Mouse (Mus musculus): Measurements from ENCODE around the gene Zc3h6.
"Not testable (repeated sequence)": the region's sequence is repeated elsewhere in the genome, so short reads cannot be mapped to it uniquely, and the experiment has no call there.

The Zc3h6 gene

DNA sequence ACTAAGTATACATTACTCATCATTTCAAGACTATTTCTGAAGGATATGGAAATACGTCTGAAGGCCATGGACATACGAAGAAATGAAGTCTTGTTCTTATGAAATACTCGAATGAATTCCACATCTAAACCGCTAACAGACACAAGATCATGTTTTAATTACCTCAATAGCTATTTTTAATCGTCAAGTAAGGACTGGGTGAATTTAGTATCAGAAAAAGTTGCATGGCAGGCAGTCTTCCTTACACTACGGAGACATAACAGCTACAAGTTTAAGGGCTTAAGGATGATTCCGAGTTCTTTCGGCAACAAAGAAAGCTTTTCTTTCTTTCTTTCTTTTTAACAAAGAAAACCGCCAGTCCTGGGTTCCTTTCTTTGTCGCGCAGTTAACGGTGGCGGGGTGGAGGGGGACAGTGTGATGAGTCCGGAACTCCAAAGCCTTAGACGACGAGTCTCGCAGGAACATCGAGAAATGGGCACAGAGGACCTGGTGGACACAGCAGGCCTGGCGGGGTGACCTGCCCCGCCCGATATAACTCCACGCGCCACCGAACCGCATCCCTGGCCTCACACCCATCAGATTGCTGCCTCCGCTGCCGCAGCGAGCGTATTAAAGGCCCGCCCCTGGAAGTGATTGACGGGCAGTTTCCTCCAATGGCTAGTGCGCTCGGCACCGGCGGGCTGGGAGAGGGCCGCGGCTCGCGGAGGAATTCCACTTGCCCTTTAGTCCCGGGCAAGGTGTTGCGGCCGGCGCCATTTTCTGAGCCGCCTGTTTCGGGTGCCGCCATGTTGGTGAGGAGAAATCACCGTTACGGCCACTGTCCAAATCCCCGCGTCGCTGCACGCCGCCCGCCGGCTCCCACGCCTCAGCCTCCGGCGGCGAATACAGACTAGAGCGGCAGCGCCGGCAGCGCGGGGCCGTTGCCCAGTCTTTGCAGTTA lies at the start of gene Zc3h6:
TSS of gene Zc3h6 (plus strand) at position 762 of the 940 bp plus-strand sequence.
- peak; percentile 99 for DNase-seq

GRCm38 (mm10) chr2:128924799-128925198 lies 42.4 kb upstream of the Zc3h6 start:
- no peak for DNase-seq

- DNase-seq, result no peak
These were observed 38.8 kb upstream of the Zc3h6 start for GRCm38 (mm10) chr2:128928446-128928845.

DNA sequence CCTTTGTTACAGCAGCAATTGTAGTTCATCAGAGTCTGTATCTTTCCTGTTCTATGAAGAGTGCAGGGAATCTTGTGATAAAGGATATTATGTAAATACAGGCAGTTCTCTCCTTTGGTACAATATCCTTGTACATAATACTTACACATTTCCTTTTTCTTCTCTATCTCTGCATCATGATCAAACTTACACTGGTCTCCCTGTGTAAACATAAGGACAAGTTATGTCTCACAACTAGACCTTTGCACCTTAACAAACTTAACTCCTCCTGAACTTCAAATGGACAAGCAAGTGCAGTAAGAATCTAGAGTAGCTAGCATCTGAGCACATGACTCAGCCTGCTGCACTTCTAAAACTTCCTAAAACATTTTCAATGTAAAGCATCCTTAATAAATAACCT lies 36.5 kb upstream of the Zc3h6 start:
- no peak for DNase-seq

GRCm38 (mm10) chr2:128936256-128936655 lies 30.9 kb upstream of the Zc3h6 start:
- DNase-seq, result no peak

DNA sequence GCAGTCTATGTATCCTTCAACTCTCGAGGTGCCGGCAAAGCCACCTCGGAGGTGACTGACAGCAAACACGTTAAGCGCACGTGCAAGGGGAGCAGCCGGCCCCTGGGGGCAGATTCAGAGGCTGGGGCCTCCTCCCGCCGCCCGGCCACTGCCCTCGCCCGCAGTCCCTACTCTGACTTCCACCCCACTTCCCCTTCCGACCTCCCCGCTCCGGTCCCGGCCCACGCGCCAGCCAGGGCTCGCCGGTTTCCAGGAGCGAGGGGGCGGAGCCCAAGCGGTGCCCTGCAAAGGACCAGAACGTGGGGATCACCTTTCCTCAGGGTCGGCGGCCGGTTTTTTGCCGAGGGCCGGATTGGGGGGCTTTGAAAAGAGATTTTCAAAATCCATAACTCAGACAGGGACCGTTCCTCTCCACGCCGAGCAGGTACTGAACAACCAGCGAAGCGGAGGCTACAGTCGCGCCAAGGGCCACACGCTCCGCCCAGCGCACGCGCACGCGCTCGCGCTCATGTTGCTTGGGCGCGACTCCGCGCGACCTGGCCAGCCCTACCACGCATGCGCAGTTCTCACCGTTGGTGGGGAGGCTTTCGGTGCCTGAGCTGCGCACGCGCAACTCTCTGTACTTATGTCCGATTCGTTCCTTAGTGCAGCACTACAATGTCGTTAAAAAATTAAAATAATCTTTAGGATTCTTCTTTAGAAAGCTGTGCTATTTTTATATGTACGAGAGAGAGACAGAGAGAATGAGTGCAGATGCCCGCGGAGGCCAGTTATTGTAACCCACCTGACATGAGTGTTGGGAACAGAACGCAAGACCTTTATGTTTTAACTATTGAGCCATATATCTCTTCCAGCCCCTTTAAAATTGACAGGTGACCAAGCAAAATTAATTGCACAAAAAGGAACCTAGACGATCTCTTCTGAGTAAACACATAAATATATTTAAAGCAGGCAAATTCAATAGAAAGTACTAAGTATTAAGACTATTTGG lies 23.4 kb upstream of the Zc3h6 start, which contains the start of gene Zc3h8:
TSS of gene Zc3h8 (minus strand) at position 540 of the 991 bp plus-strand sequence.
- DNase-seq, result peak; percentile 97

DNA sequence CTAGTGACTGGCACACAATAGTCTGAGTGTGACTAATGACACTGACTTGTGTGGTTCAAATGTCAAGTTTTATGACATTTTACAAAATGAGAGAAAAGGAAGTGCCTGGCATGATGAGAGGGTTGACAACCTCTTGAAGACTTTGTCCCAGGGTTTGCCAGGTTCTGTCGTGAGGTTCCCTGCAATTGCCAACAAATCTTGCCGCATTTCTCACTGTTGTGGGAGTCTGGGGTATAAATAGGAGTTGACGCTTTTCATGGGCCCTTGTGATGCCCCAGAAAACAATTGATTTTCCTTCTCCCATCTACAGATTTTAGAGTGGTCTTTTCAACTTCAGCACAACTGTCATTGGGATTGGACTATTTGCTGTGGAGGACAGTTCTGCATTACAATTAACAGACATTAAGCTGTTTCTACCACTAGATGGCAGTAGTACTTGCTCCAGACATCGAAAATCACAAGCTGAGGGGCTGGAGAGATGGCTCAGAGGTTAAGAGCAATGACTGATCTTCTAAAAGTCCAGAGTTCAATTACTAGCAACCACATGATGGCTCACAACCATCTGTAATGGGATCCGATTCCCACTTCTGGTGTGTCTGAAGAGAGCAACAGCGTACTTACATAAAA lies 19.1 kb upstream of the Zc3h6 start:
- DNase-seq, result peak; percentile 51

GRCm38 (mm10) chr2:128954186-128954585 lies 13.0 kb upstream of the Zc3h6 start:
- no peak for DNase-seq

DNA sequence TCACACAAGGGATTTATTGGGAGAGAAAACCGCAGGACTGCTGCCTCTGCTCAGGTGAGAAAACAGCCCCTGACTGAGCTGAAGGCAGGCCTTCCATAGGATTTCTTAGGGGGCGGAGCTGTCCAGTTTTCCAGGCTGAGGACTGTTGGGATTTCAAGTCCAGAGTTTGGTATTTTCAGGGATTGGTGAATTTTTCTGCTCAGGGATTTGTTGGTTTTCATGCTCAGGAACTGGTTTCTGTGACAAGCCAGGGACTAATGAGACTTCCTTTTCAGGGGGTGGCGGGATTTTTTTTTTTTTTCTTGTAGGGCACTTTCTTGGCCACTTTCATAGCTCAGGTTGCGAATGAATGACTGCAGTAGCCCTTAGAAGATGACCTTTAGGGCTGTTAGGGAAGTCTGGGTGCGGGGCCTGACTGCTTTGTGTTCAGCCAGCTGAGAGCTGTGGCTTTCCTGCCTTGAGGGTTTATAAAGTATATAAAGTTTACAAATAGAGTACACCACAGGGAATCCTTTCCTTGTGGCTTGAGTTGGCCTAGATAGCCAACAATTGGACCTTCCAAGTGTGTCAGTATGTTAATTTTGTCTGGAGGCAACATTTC lies 1.6 kb upstream of the Zc3h6 start:
- no peak for DNase-seq

DNA sequence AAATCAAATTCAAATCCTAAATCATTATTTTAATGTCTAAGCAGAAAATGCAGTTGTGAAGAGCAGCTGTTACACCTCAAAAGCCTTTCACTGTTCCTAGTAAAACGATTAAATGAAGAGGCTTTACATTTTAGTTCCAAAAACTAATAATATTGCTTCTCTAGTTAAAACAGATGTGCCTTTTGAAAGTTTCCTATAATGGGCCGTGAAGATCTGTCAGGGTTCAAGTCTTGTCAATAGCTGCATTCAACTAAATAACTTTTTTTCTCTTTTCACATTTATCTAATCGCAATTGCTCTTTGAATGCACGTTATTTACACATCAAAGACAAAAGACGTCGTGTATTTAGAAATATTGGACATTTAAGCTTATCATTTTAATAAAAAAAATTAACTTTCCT lies 966 bp upstream of the Zc3h6 start:
- DNase-seq, result no peak

DNA sequence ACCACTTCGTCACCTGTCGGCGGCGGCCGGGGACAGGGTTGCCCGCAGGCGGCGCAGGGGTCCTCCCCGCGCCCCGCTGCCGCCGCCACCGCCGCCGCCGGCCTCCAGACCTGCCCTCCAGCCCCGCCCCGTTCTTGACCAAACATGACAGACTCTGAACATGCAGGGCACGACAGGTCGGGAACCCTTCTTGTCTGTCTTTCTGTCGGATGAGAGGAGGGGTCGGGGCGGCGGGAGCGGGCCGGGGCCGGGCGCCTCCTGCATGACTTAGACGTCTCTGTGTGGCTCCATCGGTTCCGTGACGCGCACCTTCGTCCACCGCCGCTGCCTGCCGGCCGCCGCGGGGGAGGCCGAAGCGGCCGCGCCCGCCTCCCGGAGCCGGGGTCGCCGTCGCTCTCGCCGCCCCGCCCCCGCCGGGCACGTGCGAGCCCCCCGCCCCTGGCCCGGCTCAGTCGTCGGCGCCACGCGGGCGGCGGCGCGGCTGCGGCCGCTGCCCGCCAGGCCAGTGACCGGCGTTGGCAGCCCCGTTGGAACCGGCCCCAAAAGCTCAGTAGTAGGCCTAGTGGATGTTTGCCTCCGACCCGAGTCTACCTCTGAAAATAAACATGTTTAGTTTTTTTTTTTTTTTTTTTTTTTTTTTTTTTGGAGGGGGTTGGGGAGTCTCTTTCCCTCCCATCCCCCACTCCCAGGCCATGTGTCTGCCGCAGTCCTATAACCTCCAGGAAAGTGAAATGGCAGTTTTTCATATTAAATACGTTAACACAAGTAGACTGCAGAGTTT lies 649 bp downstream of the Zc3h6 start, which contains the start of gene Gm10762:
TSS of gene Gm10762 (minus strand) at position 65 of the 781 bp plus-strand sequence.
- peak; percentile 86 for DNase-seq

DNA sequence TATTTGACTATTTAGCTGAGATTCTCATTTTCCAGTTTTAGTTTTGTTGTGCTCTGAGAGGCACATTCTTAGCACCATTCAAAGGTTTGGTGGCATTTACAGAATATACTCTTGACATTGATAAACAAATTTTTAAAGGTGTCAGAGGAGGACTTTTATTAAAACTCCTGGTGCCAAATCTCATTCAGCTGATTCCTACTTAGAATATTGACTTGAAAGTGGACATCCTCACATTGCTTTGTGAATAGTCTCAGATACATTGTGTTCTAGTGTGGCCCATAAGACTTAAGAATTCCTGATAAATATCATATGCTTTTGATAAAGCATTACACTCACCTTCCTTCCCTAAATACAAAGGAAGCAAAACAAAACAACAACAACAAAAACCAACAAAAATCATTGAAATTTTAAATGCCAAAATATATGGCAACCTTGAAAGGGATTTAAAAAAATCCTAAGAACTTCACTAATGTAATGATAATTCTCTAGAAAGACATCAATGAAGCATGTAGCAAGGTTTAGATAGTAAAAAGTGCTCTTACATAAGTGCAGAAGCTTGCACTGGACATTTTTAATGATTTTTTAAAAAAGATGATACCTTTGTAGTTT lies 1.4 kb downstream of the Zc3h6 start:
- DNase-seq, result no peak

- no peak for DNase-seq
These were observed 5.1 kb downstream of the Zc3h6 start for GRCm38 (mm10) chr2:128972301-128972700.

DNA sequence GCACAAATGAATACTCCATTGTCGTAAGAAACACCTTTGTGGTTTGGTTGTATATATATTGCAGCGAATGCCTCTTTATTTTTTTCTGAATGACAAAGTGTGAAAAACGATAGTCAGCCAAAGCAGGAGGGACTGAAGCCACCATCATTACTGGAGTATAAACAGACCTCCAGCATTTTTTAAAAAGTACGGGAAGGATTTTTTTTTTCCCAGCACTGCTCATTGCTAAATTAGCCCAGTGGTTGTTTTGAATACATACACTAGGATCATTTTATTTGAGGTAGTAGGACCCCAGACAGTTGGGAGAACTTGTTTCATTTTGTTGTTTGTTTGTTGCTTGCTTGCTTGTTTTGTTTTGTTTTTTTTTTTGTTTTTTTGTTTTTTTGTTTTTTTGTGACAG lies 8.4 kb downstream of the Zc3h6 start:
- no peak for DNase-seq

DNA sequence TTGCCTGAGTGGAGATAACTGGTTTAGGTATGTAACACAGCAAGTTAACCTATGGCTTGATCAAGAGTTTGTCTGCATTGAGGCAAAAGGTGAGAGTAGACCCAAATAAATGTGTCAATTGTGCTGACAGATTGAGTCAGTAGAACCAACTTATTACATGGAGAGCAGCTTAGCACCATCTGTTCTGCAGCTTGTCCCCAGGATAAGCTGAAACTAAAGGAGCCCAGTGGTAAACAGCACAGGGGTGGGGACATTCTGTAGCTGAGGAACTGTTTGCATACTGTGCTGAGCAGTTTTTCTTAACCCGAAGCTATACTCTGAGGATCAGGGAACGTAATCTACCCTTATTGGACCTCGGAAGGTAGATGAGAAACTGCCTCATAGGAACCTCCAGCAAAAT lies 17.5 kb downstream of the Zc3h6 start:
- DNase-seq, result peak; percentile 16

GRCm38 (mm10) chr2:129004872-129005271 lies 37.7 kb downstream of the Zc3h6 start:
- no peak for DNase-seq

- DNase-seq, result no peak
These were observed 39.1 kb downstream of the Zc3h6 start for GRCm38 (mm10) chr2:129006194-129006749.

- DNase-seq, result not testable (repeated sequence)
These were observed 41.7 kb downstream of the Zc3h6 start for GRCm38 (mm10) chr2:129008867-129009266.

- no peak for DNase-seq
These were observed 52.9 kb downstream of the Zc3h6 start for GRCm38 (mm10) chr2:129020106-129020505.

GRCm38 (mm10) chr2:129024820-129025219 lies 57.6 kb downstream of the Zc3h6 start:
- no peak for DNase-seq

GRCm38 (mm10) chr2:129035381-129035780 lies 68.2 kb downstream of the Zc3h6 start:
- no peak for DNase-seq
